Mouse (Mus musculus) heart, adult 11 months (tissue): ENCODE data around the gene Wfdc16.

Experiments used
- DNase-seq: peaks from one replicate; pipeline ENCODE4 v3.0.0; 2022

The Wfdc16 gene

GRCm38 (mm10) chr2:164638696-164639095 is at the start of gene Wfdc16:
Gene Wfdc16, minus strand, starts transcription at chr2:164638796.
- DNase-seq: no peak

- peak; percentile 30 for DNase-seq
These were observed 46.2 kb upstream of the Wfdc16 start, which contains the start of gene Wfdc13 for GRCm38 (mm10) chr2:164684807-164685206. Gene Wfdc13, plus strand, starts transcription at chr2:164685107.

DNA sequence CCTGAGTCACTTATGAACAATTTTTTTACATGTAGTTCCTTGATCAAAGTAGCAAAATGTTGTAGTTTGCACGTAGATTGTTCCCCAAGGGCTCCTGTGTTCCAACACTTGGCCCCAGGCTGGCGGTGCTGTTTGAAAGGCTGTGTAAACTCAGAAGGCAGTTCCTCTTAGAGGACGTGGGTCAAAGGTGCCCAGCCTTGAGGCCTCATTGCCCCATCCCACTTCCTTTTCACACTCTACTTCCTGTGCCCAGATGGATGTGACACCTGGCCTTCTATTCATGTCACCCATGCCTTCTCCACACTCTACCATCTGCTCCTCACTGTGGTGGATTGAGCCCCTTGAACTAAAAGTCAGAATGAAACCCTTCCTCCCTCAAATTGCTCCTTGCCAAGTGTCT is 41.3 kb upstream of the Wfdc16 start:
- peak; percentile 75 for DNase-seq

- peak; percentile 95 for DNase-seq
These were observed 40.4 kb upstream of the Wfdc16 start for GRCm38 (mm10) chr2:164678848-164679625.

DNA sequence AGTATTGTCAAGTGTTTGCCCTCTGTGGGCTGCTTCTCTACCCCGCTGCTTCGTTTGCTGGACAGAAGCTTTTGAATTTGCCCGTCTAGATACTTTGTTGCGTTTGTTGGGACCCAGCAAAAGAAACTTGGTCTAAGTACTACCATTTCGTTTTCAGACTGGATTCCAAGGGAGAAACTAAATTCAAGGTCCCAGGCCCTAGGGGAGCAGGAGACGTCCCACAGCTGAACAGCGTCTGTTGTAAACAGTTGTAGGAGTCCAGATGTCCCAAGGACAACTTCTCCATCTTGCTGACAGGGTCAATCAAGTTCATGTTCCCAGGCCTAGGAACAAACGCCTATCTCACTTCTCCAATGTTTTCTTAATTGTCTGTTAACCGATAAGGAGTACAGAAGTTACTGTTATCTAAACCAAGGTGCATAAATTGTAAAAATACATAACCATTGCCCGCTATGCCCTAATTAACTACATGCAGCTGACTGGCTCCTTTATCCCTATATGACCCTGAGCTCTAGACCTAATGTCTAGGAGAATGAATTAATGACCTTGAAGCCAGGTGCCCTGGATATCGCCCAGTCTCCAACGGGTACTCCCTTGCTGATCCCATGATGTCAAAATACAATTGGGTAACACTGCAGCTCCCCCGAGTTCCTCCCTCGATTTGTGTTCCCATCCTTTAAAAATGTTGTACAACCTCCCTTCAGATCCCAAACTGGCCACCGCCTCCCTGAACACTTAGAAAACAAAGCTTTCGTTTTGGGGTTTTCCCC is 38.5 kb upstream of the Wfdc16 start:
- DNase-seq: peak; percentile 66

DNA sequence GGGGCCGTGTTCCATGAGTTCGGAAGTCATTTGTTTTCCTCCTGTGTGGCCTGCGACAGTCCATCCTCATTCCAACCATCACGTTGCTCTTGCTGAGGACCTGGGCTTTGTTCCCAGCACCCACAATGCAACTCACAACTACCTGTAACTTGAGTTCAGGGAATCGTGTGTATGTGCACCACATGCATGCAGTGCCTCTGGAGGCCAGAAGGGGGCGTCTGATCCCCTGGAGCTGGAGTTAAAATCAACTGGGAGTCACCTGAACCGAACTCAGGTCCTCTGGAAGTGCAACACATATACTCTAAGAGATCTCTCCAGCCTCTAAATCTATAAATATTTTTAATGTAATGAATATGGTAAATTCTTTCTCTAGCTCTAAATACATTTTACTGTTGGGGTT is 37.5 kb upstream of the Wfdc16 start:
- peak; percentile 58 for DNase-seq

- peak; percentile 45 for DNase-seq
These were observed 35.4 kb upstream of the Wfdc16 start, which contains the start of gene Wfdc11 for GRCm38 (mm10) chr2:164673987-164674386. Gene Wfdc11, minus strand, starts transcription at chr2:164674087.

DNA sequence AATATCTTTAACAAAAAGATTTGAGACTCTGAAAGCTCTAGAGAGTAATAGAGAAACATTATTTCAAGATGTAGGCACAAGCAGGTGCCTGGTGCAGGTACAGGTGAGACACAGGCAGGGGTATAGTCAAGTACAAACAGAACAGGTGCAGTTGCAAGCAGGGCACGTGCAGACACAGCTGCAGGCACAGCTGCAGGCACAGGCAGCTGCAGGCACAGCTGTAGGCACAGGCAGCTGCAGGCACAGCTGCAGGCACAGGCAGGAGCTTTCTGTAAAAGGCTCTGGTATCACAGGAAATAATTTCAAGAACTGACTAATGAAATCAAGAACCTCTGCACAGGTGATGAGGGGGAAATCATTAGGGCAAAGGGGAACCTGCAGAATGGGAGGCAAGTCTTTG is 32.3 kb upstream of the Wfdc16 start:
- peak; percentile 30 for DNase-seq

- peak; percentile 51 for DNase-seq
These were observed 31.7 kb upstream of the Wfdc16 start for GRCm38 (mm10) chr2:164670261-164670660.

DNA sequence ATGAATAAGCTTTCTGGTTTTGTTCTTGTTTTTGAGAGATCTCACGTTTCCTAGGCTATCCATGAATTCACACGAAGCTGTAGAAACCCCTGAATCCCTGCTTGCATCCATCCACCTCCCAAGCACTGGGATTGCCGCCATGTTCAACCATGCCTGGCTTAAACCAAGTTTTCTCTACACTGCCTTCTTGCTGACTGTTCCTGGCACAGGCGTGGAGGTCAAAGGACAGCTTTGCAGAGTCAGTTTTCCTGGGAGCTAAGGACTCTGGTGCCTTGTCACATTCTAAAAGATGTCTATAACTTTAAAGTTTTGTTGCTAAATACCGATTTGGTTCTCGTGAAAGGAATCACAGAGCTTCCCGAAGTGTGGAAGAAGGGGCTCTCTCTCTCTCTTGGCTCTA is 26.3 kb upstream of the Wfdc16 start:
- no peak for DNase-seq

DNA sequence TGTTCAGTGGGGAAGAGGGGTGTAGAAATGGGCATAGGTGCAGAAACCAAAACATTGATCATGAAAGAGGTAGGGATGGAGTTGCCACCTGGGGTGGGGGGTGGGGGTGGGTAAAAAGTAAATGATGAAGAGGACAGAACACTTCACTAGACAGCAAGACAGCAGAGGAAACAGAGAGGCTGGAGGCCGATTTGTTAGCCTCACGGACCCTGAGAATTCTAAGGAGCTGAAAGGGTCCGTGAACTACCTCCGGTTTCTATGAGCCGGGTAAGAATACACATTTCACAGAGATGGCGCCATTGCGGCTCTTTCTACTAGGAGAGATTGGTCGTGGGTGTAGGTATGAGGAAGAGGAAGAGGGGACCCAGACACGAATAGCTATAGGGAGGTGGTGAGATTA is 17.9 kb upstream of the Wfdc16 start, which contains the start of gene Wfdc9:
Wfdc9 (minus strand) TSS at position 101 of the 400 bp plus-strand sequence.
- peak; percentile 73 for DNase-seq

- DNase-seq: no peak
These were observed 17.3 kb upstream of the Wfdc16 start, which contains the start of gene Wfdc10 for GRCm38 (mm10) chr2:164655858-164656257. Gene Wfdc10, plus strand, starts transcription at chr2:164656046.

DNA sequence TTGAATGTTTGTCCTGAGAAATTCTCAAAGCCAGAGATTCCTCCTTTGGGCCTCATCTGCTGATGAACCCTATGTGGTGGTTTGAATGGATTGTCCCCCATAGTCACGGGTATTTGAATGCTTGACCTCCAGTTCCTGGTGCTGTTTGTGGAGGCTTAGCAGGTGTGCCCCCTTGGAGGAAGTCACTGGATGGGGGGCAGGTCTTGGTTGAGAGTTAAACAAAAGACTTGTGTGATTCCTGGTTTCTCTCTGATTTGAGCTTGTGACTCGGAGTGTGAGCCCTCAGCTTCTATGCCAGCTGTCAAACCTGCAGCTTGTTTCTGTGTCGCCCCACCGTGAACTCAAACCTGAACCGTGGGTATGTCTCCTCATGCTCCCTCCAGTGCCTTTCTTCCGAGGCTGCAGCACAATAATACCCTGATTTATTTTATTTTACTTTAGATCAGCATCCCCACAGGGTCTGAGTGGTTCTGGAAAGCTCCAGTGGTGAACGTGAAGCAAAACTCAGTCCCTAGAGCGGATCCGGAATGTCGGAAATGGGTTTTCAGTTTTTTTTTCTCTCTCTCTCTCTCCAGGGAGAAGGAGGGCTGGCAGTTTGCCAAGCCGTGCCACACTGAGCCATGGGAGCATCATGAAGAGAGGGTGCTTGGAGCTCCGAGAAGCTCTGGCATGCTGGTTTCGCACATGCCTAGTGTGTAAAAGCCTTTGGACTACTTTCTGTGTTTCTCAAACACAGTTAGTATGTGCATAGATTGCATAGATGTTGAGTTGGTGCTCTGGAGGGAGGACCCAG is 3.5 kb upstream of the Wfdc16 start:
- peak; percentile 66 for DNase-seq

DNA sequence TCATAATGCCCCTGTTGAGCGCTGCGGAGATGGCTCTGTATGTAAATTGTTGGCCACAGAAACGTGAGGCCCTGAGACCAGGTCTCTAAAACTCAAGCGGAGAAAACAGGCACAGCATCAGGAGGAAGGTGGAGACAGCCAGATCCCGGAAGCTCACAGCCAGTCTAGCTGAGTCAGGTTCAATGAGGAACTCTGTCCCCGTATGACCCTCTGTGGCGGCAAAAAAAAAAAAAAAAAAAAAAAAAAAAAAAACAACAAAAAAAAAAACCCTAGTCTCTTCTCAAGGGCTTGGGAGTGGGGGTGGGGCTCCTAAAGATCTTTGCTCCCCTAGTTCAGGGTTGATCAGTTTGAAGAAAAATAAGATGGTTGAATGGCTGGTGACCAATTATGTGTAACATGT is 2.5 kb upstream of the Wfdc16 start:
- DNase-seq: peak; percentile 91

- peak; percentile 27 for DNase-seq
These were observed 3.3 kb downstream of the Wfdc16 start for GRCm38 (mm10) chr2:164635266-164635665.

DNA sequence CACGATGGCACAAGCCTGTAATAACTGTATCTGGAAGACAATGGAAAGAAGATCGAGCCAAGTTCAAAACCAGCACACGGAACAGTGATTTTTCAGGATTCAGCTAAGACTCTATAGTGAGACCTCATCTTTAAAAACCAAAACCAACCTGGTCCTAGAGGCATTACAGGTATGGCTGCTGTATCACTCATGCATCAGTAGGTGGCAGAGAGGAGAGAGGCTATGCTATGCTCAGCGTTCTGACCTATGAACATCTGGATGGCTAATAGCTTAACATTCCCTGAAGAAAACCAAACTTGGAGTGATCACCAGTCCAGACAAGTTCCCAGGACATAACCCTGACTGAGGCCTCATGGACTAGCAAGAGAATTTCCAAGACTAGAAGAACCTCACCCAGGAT is 16.8 kb downstream of the Wfdc16 start:
- DNase-seq: peak; percentile 8

- DNase-seq: peak; percentile 55
These were observed 19.5 kb downstream of the Wfdc16 start for GRCm38 (mm10) chr2:164619050-164619449.

- DNase-seq: peak; percentile 73
These were observed 23.2 kb downstream of the Wfdc16 start for GRCm38 (mm10) chr2:164615386-164615785.

GRCm38 (mm10) chr2:164613471-164613870 is 25.1 kb downstream of the Wfdc16 start, which contains the start of the genes Wfdc6b and Wfdc8:
Gene Wfdc6b, plus strand, starts transcription at chr2:164613522.
Gene Wfdc8, minus strand, starts transcription at chr2:164613626.
- peak; percentile 97 for DNase-seq

- DNase-seq: peak; percentile 68
These were observed 29.8 kb downstream of the Wfdc16 start for GRCm38 (mm10) chr2:164608781-164609180.

GRCm38 (mm10) chr2:164604411-164604810 is 34.2 kb downstream of the Wfdc16 start:
- no peak for DNase-seq

- no peak for DNase-seq
These were observed 35.1 kb downstream of the Wfdc16 start for GRCm38 (mm10) chr2:164603482-164603881.

DNA sequence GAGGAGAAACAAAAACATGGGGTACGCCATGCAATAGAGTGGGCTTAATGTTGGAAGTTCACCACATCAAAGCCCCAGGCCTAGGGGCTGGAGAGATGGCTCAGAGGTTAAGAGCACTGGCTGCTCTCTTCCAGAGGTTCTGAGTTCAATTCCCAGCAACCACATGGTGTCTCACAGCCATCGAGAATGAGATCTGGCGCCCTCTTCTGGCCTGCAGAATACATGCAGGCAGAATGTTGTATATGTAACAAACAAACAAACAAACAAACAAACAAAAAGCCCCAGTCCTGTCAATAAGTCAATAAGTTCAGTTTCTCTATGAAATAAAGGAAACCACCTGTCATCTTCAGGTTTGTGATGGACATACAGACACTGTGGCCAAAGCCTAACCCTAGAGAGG is 38.4 kb downstream of the Wfdc16 start:
- no peak for DNase-seq
